Mouse (Mus musculus) bone marrow macrophage, adult 2 months (primary cell): Measurements from ENCODE around the gene Hoxd13.

Experiments used
- CTCF ChIP-seq: IDR thresholded peaks from 2 replicates; pipeline ENCODE4 v1.5.1; 2012; ENCODE audit warnings: low read depth, mild to moderate bottlenecking, low read length, moderate library complexity
- POLR2A ChIP-seq: IDR thresholded peaks from 2 replicates; pipeline ENCODE4 v1.6.1; 2012; ENCODE audit warnings: mild to moderate bottlenecking, low read depth, low read length, borderline replicate concordance

GRCm38 (mm10) chr2:74689574-74690337, 21.6 kb downstream of the Hoxd13 start:
- TF ChIP-seq CTCF (no peak), POLR2A (no peak)
